Mouse (Mus musculus): ENCODE measurements around the gene Oosp1. TPM values are rescaled to one million over a fixed set of nuclear protein-coding genes. Genes with fewer than 3 reads are reported as not detected.

Gene Oosp1
- polyA plus RNA-seq (2015; fragmentation: Nextera tagmentation; extraction: Ambion mirVana), result 0.26 and 0.54 TPM in 2 replicates

GRCm38 (mm10) chr19:11690839-11691238, at the start of gene Oosp1:
Gene Oosp1 (minus strand): TSS chr19:11691150.
- WGBS (ENCODE audit: insufficient replicate concordance), result 41% methylated on average over 5 of the region's 5 CpGs

GRCm38 (mm10) chr19:11736455-11736854, 45.5 kb upstream of the Oosp1 start:
- DNase-seq, result no peak
- H3K9me3 ChIP-seq (ENCODE audit: low read length), result no peaks in the 10 kb centered on the region
- H3K36me3 ChIP-seq (replicated peaks; ENCODE audit: insufficient read depth, low read length), result no peaks in the 10 kb centered on the region
- H3K27ac ChIP-seq (ENCODE audit: low read depth), result no peak overlapping the region
- H3K27me3 ChIP-seq (ENCODE audit: insufficient read depth, low read length), result no peaks in the 10 kb centered on the region
- H3K4me1 ChIP-seq (ENCODE audit: insufficient read depth), result no peaks in the 10 kb centered on the region
- no peak for ATAC-seq
- H3K4me2 ChIP-seq (ENCODE audit: low read depth, low read length), result no peak overlapping the region
- no peak overlapping the region for H3K9ac ChIP-seq (replicated peaks)
- TF ChIP-seq EP300 (IDR thresholded peaks at IDR 0.05; ENCODE audit: low read depth) (0 out of 2 replicates have a peak, but pooled peaks have one; percentile 43), CTCF (IDR thresholded peaks at IDR 0.05; ENCODE audit: low read depth) (no peak)
- no peak overlapping the region for H3K4me3 ChIP-seq (ENCODE audit: low read depth, low read length)
- 31% methylated on average over 1 of the region's 1 CpGs for WGBS (ENCODE audit: insufficient replicate concordance)

More at GRCm38 (mm10) chr19:11690839-11691238, at the start of gene Oosp1:
- ATAC-seq (no peak), DNase-seq (no peak)
- H3K4me2 ChIP-seq (ENCODE audit: low read depth, low read length), result no peak within 1 kb of the TSS
- no peaks in the 10 kb centered on the region for H3K4me1 ChIP-seq (ENCODE audit: insufficient read depth)
- TF ChIP-seq CTCF (IDR thresholded peaks at IDR 0.05; ENCODE audit: low read depth), result no peak
- no peak within 1 kb of the TSS for H3K4me3 ChIP-seq (ENCODE audit: low read depth, low read length)
- no peak within 1 kb of the TSS for H3K27ac ChIP-seq (ENCODE audit: low read depth)
- no peak within 1 kb of the TSS for H3K9ac ChIP-seq (replicated peaks)
- no peaks in the 10 kb centered on the region for H3K9me3 ChIP-seq (ENCODE audit: low read length)
- no peaks in the 10 kb centered on the region for H3K36me3 ChIP-seq (replicated peaks; ENCODE audit: insufficient read depth, low read length)
- no peaks in the 10 kb centered on the region for H3K27me3 ChIP-seq (ENCODE audit: insufficient read depth, low read length)

GRCm38 (mm10) chr19:11730278-11730677, 39.3 kb upstream of the Oosp1 start:
- H3K36me3 ChIP-seq (replicated peaks; ENCODE audit: insufficient read depth, low read length), result no peaks in the 10 kb centered on the region
- ATAC-seq, result no peak
- H3K9me3 ChIP-seq (ENCODE audit: low read length), result no peaks in the 10 kb centered on the region
- H3K4me1 ChIP-seq (ENCODE audit: insufficient read depth), result peaks cover 3% of the 10 kb centered on the region; the same call in 1 of the 2 replicates
- H3K27ac ChIP-seq (ENCODE audit: low read depth), result no peak overlapping the region
- H3K9ac ChIP-seq (replicated peaks), result no peak overlapping the region
- H3K4me3 ChIP-seq (ENCODE audit: low read depth, low read length), result no peak overlapping the region
- no peak overlapping the region for H3K4me2 ChIP-seq (ENCODE audit: low read depth, low read length)
- TF ChIP-seq EP300 (IDR thresholded peaks at IDR 0.05; ENCODE audit: low read depth) (no peak), CTCF (IDR thresholded peaks at IDR 0.05; ENCODE audit: low read depth) (no peak)
- DNase-seq, result no peak
- WGBS (ENCODE audit: insufficient replicate concordance), result 56% methylated on average over 1 of the region's 1 CpGs
- H3K27me3 ChIP-seq (ENCODE audit: insufficient read depth, low read length), result no peaks in the 10 kb centered on the region

- 53% methylated on average over 5 of the region's 5 CpGs for WGBS (ENCODE audit: insufficient replicate concordance)
- Histone ChIP-seq H3K4me1 (ENCODE audit: insufficient read depth) (peaks cover 3% of the 10 kb centered on the region; the same call in 1 of the 2 replicates), H3K9ac (replicated peaks) (no peak overlapping the region), H3K36me3 (replicated peaks; ENCODE audit: insufficient read depth, low read length) (no peaks in the 10 kb centered on the region), H3K4me3 (ENCODE audit: low read depth, low read length) (no peak overlapping the region), H3K27ac (ENCODE audit: low read depth) (no peak overlapping the region), H3K27me3 (ENCODE audit: insufficient read depth, low read length) (no peaks in the 10 kb centered on the region), H3K9me3 (ENCODE audit: low read length) (no peaks in the 10 kb centered on the region), H3K4me2 (ENCODE audit: low read depth, low read length) (no peak overlapping the region)
- ATAC-seq (peak; percentile 59; the same call in 1 of the 2 replicates), DNase-seq (no peak)
- TF ChIP-seq CTCF (IDR thresholded peaks at IDR 0.05; ENCODE audit: low read depth), result no peak
- TF ChIP-seq EP300 (IDR thresholded peaks at IDR 0.05; ENCODE audit: low read depth), result peak; percentile 85
Observed at GRCm38 (mm10) chr19:11727304-11727703, 36.4 kb upstream of the Oosp1 start.

GRCm38 (mm10) chr19:11725915-11726314, 35.0 kb upstream of the Oosp1 start:
- ATAC-seq (peak; percentile 73), DNase-seq (no peak)
- Histone ChIP-seq H3K27me3 (ENCODE audit: insufficient read depth, low read length) (no peaks in the 10 kb centered on the region), H3K4me2 (ENCODE audit: low read depth, low read length) (no peak overlapping the region), H3K4me1 (ENCODE audit: insufficient read depth) (peaks cover 3% of the 10 kb centered on the region; the same call in 1 of the 2 replicates), H3K9me3 (ENCODE audit: low read length) (no peaks in the 10 kb centered on the region), H3K27ac (ENCODE audit: low read depth) (no peak overlapping the region), H3K4me3 (ENCODE audit: low read depth, low read length) (no peak overlapping the region), H3K36me3 (replicated peaks; ENCODE audit: insufficient read depth, low read length) (no peaks in the 10 kb centered on the region), H3K9ac (replicated peaks) (no peak overlapping the region)
- TF ChIP-seq CTCF (IDR thresholded peaks at IDR 0.05; ENCODE audit: low read depth), result no peak
- peak; percentile 95 for TF ChIP-seq EP300 (IDR thresholded peaks at IDR 0.05; ENCODE audit: low read depth)
- WGBS (ENCODE audit: insufficient replicate concordance), result 28% methylated on average over 2 of the region's 2 CpGs

GRCm38 (mm10) chr19:11724275-11724674, 33.3 kb upstream of the Oosp1 start:
- H3K9me3 ChIP-seq (ENCODE audit: low read length), result no peaks in the 10 kb centered on the region
- no peak overlapping the region for H3K4me2 ChIP-seq (ENCODE audit: low read depth, low read length)
- DNase-seq, result no peak
- no peak for ATAC-seq
- no peaks in the 10 kb centered on the region for H3K36me3 ChIP-seq (replicated peaks; ENCODE audit: insufficient read depth, low read length)
- no peak for TF ChIP-seq EP300 (IDR thresholded peaks at IDR 0.05; ENCODE audit: low read depth)
- H3K27me3 ChIP-seq (ENCODE audit: insufficient read depth, low read length), result no peaks in the 10 kb centered on the region
- H3K4me3 ChIP-seq (ENCODE audit: low read depth, low read length), result no peak overlapping the region
- no peak overlapping the region for H3K27ac ChIP-seq (ENCODE audit: low read depth)
- peaks cover 3% of the 10 kb centered on the region; the same call in 1 of the 2 replicates for H3K4me1 ChIP-seq (ENCODE audit: insufficient read depth)
- H3K9ac ChIP-seq (replicated peaks), result no peak overlapping the region
- WGBS (ENCODE audit: insufficient replicate concordance), result 75% methylated on average over 6 of the region's 6 CpGs

GRCm38 (mm10) chr19:11723870-11724269, 32.9 kb upstream of the Oosp1 start:
- no peak overlapping the region for H3K27ac ChIP-seq (ENCODE audit: low read depth)
- no peaks in the 10 kb centered on the region for H3K36me3 ChIP-seq (replicated peaks; ENCODE audit: insufficient read depth, low read length)
- H3K9ac ChIP-seq (replicated peaks), result no peak overlapping the region
- no peaks in the 10 kb centered on the region for H3K27me3 ChIP-seq (ENCODE audit: insufficient read depth, low read length)
- H3K4me1 ChIP-seq (ENCODE audit: insufficient read depth), result peaks cover 3% of the 10 kb centered on the region; the same call in 1 of the 2 replicates
- no peaks in the 10 kb centered on the region for H3K9me3 ChIP-seq (ENCODE audit: low read length)
- ATAC-seq (no peak), DNase-seq (no peak)
- H3K4me2 ChIP-seq (ENCODE audit: low read depth, low read length), result no peak overlapping the region
- 80% methylated on average over 2 of the region's 2 CpGs for WGBS (ENCODE audit: insufficient replicate concordance)
- no peak overlapping the region for H3K4me3 ChIP-seq (ENCODE audit: low read depth, low read length)
- TF ChIP-seq EP300 (IDR thresholded peaks at IDR 0.05; ENCODE audit: low read depth) (no peak), CTCF (IDR thresholded peaks at IDR 0.05; ENCODE audit: low read depth) (no peak)
